Mouse (Mus musculus) neural tube, embryonic 14.5 days (tissue): ENCODE measurements at regions not wholly inside any gene's neighbourhood (a gene's known extent, or its start where the extent isn't known, plus 50 kb on each side); places are given as distances from the start of the nearest gene placed in this dataset.

ENCODE experiments used
- ATAC-seq: fragments of 200-750 bp; cut with Nextera tagmentation; 2 replicates; pipeline ENCODE4 v1.8.0; 2017; ENCODE audit warnings: low read depth, mild to moderate bottlenecking, moderate TSS enrichment, moderate library complexity
- H3K27ac ChIP-seq: fragments of 300-500 bp; sonication (generic); 2 replicates; pipeline ENCODE4 v1.5.1; 2014; ENCODE audit warnings: low read depth, mild to moderate bottlenecking, control low read depth, low read length, moderate library complexity, mixed read lengths
- H3K27me3 ChIP-seq: fragments of 300-500 bp; sonication (generic); 2 replicates; pipeline ENCODE4 v1.6.1; 2014; ENCODE audit warnings: low read length; ENCODE audit not compliant: control insufficient read depth, insufficient read depth
- H3K36me3 ChIP-seq: fragments of 300-500 bp; sonication (generic); 2 replicates; pipeline ENCODE4 v1.6.1; 2014; ENCODE audit warnings: low read length, mixed read lengths; ENCODE audit not compliant: control insufficient read depth, insufficient read depth
- H3K4me1 ChIP-seq: fragments of 300-500 bp; sonication (generic); 2 replicates; pipeline ENCODE4 v1.6.1; 2014; ENCODE audit warnings: low read length; ENCODE audit not compliant: control insufficient read depth, insufficient read depth
- H3K4me2 ChIP-seq: fragments of 300-500 bp; sonication (generic); 2 replicates; pipeline ENCODE4 v1.6.1; 2014; ENCODE audit warnings: mild to moderate bottlenecking, low read depth, low read length, control low read depth
- H3K4me3 ChIP-seq: fragments of 300-500 bp; sonication (generic); 2 replicates; pipeline ENCODE4 v1.5.1; 2014; ENCODE audit warnings: low read depth, low read length, control low read depth, mixed read lengths
- H3K9ac ChIP-seq: fragments of 300-500 bp; sonication (generic); replicated peaks from 2 replicates; pipeline ENCODE4 v1.6.1; 2014; ENCODE audit warnings: low read depth, mild to moderate bottlenecking, control low read depth, low read length, mixed read lengths
- H3K9me3 ChIP-seq: fragments of 300-500 bp; sonication (generic); 2 replicates; pipeline ENCODE4 v1.6.1; 2016; ENCODE audit warnings: low read length; ENCODE audit not compliant: control insufficient read depth
- WGBS: fragments of 180-500 bp; shearing (Covaris S2); extraction: QIAGEN DNeasy Blood & Tissue Kit; methylation state at CpG from one replicate; pipeline ENCODE4 v1.1.7; 2014; 5-methylcytosine and 5-hydroxymethylcytosine counted together

GRCm38 (mm10) chr5:85753109-85753508 is 312.3 kb downstream of the Cenpc1 start:
- H3K36me3 ChIP-seq = no peaks in the 10 kb centered on the region
- no peak for ATAC-seq
- WGBS = 83% methylated on average over 3 of the region's 3 CpGs
- H3K4me1 ChIP-seq = peaks cover 3% of the 10 kb centered on the region; the same call in 1 of the 2 replicates
- H3K27ac ChIP-seq = no peak overlapping the region
- no peaks in the 10 kb centered on the region for H3K27me3 ChIP-seq
- no peaks in the 10 kb centered on the region for H3K9me3 ChIP-seq
- H3K4me3 ChIP-seq = no peak overlapping the region
- H3K9ac ChIP-seq = no peak overlapping the region
- H3K4me2 ChIP-seq = no peak overlapping the region

- peaks cover 3% of the 10 kb centered on the region; the same call in 1 of the 2 replicates for H3K4me1 ChIP-seq
- no peak for ATAC-seq
- no peaks in the 10 kb centered on the region for H3K27me3 ChIP-seq
- H3K9me3 ChIP-seq = no peaks in the 10 kb centered on the region
- H3K4me3 ChIP-seq = no peak overlapping the region
- H3K9ac ChIP-seq = no peak overlapping the region
- no peak overlapping the region for H3K4me2 ChIP-seq
- no peak overlapping the region for H3K27ac ChIP-seq
- WGBS = 75% methylated on average over 2 of the region's 2 CpGs
- H3K36me3 ChIP-seq = no peaks in the 10 kb centered on the region
These were observed 313.7 kb downstream of the Cenpc1 start for GRCm38 (mm10) chr5:85751649-85752048.

DNA sequence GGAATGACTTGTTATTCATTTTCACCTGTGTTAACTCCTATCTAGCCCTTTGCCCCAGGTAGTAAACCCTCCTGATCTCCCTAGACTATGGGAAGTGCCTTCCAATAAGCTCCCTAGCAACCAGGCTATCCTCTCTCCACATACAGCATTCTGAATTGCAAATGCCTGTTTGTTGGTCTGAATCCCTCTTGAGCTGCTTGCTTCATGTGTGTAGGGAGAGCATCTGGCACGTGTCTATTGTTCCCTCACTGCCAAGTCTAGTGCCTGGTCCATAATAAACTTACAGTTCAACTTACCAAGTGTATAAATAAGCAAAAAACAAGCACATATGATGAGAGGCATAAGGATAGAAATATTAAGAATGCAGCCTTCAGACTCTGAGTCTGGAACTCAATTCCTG is 314.5 kb downstream of the Cenpc1 start:
- WGBS = 44% methylated on average over 1 of the region's 1 CpGs
- Histone ChIP-seq H3K4me3 (no peak overlapping the region), H3K9ac (no peak overlapping the region), H3K4me1 (peaks cover 3% of the 10 kb centered on the region; the same call in 1 of the 2 replicates), H3K9me3 (no peaks in the 10 kb centered on the region), H3K36me3 (no peaks in the 10 kb centered on the region), H3K27ac (no peak overlapping the region), H3K27me3 (no peaks in the 10 kb centered on the region), H3K4me2 (no peak overlapping the region)
- no peak for ATAC-seq

GRCm38 (mm10) chr5:85729613-85730012 is 335.8 kb downstream of the Cenpc1 start:
- Histone ChIP-seq H3K36me3 (no peaks in the 10 kb centered on the region), H3K9ac (no peak overlapping the region), H3K9me3 (no peaks in the 10 kb centered on the region), H3K4me3 (no peak overlapping the region), H3K4me1 (no peaks in the 10 kb centered on the region), H3K4me2 (no peak overlapping the region), H3K27me3 (no peaks in the 10 kb centered on the region), H3K27ac (no peak overlapping the region)
- WGBS = 59% methylated on average over 3 of the region's 3 CpGs
- no peak for ATAC-seq

DNA sequence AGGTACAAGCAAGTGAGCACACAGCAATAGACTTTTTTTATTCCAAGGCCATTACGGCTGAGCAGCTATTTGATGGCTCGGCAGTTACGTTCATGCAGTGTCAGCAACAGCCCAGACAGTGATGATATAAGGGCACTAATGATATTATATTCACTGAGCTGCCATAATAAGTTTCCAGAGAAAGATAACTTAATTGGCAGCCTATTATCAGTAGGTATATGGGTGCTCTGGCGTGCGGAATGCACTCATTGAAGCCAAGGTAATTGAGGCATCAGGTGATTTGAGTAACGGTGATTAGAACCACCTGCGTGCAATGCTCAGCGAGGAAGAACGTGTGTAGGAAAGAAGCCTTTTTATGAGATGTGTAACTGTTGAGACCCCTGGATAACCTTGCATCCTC is 358.0 kb downstream of the Cenpc1 start:
- Histone ChIP-seq H3K36me3 (no peaks in the 10 kb centered on the region), H3K9ac (no peak overlapping the region), H3K9me3 (no peaks in the 10 kb centered on the region), H3K27me3 (no peaks in the 10 kb centered on the region), H3K4me1 (no peaks in the 10 kb centered on the region), H3K4me3 (no peak overlapping the region), H3K27ac (no peak overlapping the region), H3K4me2 (no peak overlapping the region)
- WGBS = 55% methylated on average over 9 of the region's 9 CpGs
- ATAC-seq = peak; percentile 81

DNA sequence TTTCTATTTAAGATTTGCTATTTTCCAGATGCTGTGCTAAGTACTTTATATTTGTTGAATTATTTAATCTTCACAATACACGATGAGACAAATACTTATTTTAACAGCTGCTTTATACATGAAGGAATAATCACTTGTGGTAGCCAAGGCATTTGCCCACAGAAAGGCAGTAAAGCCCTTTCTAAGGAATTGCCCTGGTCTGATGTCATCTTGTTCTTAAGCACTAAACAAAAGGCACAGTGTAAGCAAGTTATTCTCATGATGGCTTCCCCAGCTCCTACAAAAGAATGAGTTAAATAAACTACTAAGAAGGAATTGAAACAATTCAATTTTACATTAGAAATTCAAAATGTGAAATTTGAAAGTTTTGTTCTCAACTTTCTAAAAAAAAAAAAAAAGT is 358.8 kb downstream of the Cenpc1 start:
- H3K27ac ChIP-seq = no peak overlapping the region
- H3K9ac ChIP-seq = no peak overlapping the region
- no peak overlapping the region for H3K4me2 ChIP-seq
- no peaks in the 10 kb centered on the region for H3K4me1 ChIP-seq
- H3K9me3 ChIP-seq = no peaks in the 10 kb centered on the region
- 37% methylated on average over 1 of the region's 1 CpGs for WGBS
- no peaks in the 10 kb centered on the region for H3K36me3 ChIP-seq
- no peak overlapping the region for H3K4me3 ChIP-seq
- ATAC-seq = no peak
- no peaks in the 10 kb centered on the region for H3K27me3 ChIP-seq

DNA sequence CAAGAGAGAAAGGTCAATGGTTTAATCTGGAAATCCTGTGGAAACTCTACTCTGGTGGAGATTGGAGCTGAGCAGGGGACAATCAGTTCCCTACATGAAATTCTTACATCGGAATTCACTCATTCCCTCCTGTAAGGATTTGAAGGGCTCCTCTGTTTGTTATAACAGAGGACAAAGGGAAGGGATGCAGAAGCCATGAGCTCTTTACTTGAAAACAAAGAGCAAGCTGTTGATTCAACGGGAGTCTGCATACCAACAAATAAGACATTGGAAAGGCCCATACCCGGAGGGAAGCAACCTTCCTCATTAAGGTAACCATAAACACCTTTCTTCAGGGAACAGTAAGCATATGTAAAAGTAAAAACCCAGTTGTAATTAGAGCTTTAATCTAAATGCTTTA is 359.3 kb downstream of the Cenpc1 start:
- Histone ChIP-seq H3K27ac (no peak overlapping the region), H3K4me2 (no peak overlapping the region), H3K4me3 (no peak overlapping the region), H3K9ac (no peak overlapping the region), H3K9me3 (no peaks in the 10 kb centered on the region), H3K27me3 (no peaks in the 10 kb centered on the region), H3K4me1 (no peaks in the 10 kb centered on the region), H3K36me3 (no peaks in the 10 kb centered on the region)
- ATAC-seq = no peak
- 9% methylated on average over 3 of the region's 3 CpGs for WGBS

DNA sequence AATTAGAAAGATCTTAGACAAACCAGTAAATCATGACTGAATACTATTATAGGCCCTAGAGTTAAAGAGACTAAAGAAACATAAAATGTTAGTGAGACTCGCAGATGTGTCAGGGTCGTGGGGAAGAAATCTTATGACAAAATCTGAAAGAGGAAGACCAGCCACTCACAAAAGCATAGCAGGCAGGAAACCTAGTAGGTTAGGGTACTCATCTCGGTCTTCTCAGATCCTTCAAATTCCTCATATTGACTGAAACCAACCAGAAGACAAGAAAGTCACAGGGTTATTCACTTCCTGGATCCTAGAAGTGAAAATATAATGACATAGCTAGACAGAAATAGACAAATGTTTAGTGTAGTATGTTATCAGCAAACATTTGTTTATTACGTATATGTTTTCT is 387.5 kb downstream of the Cenpc1 start:
- H3K27me3 ChIP-seq = no peaks in the 10 kb centered on the region
- 91% methylated on average over 4 of the region's 4 CpGs for WGBS
- no peaks in the 10 kb centered on the region for H3K9me3 ChIP-seq
- H3K4me3 ChIP-seq = no peak overlapping the region
- no peak for ATAC-seq
- H3K27ac ChIP-seq = no peak overlapping the region
- no peak overlapping the region for H3K9ac ChIP-seq
- H3K4me1 ChIP-seq = no peaks in the 10 kb centered on the region
- H3K36me3 ChIP-seq = no peaks in the 10 kb centered on the region
- no peak overlapping the region for H3K4me2 ChIP-seq

DNA sequence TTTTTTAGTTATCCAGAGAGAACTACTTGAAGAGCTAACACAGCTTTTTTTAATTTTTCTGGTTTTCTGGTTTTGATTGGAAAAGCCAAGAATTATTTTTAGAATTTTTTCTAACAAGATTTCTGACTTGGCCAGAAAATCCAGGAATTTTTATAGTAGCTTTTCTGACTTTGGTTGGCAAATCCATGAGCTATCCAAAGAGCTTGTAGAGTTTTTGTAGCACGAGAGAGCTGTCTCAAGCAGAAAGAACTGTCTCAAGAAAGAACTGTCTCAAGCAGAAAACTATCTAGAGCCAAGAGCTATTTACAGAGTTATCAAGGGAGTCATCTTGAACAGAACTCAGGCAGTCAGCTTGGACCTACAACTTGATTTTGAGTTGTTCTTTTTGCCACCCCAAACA is 394.3 kb downstream of the Cenpc1 start:
- Histone ChIP-seq H3K4me1 (no peaks in the 10 kb centered on the region), H3K4me3 (no peak overlapping the region), H3K27me3 (no peaks in the 10 kb centered on the region), H3K9ac (no peak overlapping the region), H3K36me3 (no peaks in the 10 kb centered on the region), H3K27ac (no peak overlapping the region), H3K4me2 (no peak overlapping the region), H3K9me3 (no peaks in the 10 kb centered on the region)
- 89% methylated on average over 1 of the region's 1 CpGs for WGBS
- ATAC-seq = no peak

- Histone ChIP-seq H3K27me3 (no peaks in the 10 kb centered on the region), H3K4me3 (no peak overlapping the region), H3K4me1 (no peaks in the 10 kb centered on the region), H3K27ac (no peak overlapping the region), H3K36me3 (no peaks in the 10 kb centered on the region), H3K9ac (no peak overlapping the region), H3K4me2 (no peak overlapping the region), H3K9me3 (no peaks in the 10 kb centered on the region)
- 15% methylated on average over 5 of the region's 5 CpGs for WGBS
- ATAC-seq = no peak
These were observed 403.9 kb downstream of the Cenpc1 start for GRCm38 (mm10) chr5:85661487-85661886.
